ENCODE assay signal across 17 mouse cellular contexts in genomic region chr14:115869127-115869526, GRCm38 (mm10).
"Had no signal": no experiment of that assay in that cellular context is flagged by ENCODE, and none has a peak within 500 bp of the region (broad histone marks: within the 10 kb centered on the region; RNA-seq: fewer than 3 reads in every experiment).

No protein-coding gene starts in this region.

- ATAC-seq: intestine, postnatal 0 days; liver, embryonic 12.5 days had no signal

- H3K4me3 ChIP-seq: limb, embryonic 15.5 days; liver, embryonic 12.5 days; midbrain, embryonic 10.5 days; myocyte; neural tube, embryonic 15.5 days; stomach, embryonic 15.5 days had no signal

- H3K9ac ChIP-seq: limb, embryonic 15.5 days; liver, embryonic 12.5 days; lung, embryonic 14.5 days; neural tube, embryonic 15.5 days; stomach, embryonic 15.5 days had no signal

- DNase-seq: layer of hippocampus, adult 9-11 months; layer of hippocampus, postnatal 36 days; lung, embryonic 14.5 days; lung, postnatal 10 days; lung, postnatal 4 days; midbrain, embryonic 14.5 days; right cerebral cortex, postnatal 4 days; spleen, adult 18-20 months; thymus, adult 2 months; thymus, postnatal 25 days had no signal

- H3K36me3 ChIP-seq: limb, embryonic 15.5 days; liver, embryonic 12.5 days; midbrain, embryonic 10.5 days; neural tube, embryonic 15.5 days; stomach, embryonic 15.5 days had no signal

- H3K27me3 ChIP-seq: limb, embryonic 15.5 days; liver, embryonic 12.5 days; neural tube, embryonic 15.5 days; stomach, embryonic 15.5 days had no signal

- H3K4me2 ChIP-seq: limb, embryonic 15.5 days; liver, embryonic 12.5 days; lung, embryonic 14.5 days; neural tube, embryonic 15.5 days; stomach, embryonic 15.5 days had no signal

- H3K27ac ChIP-seq: limb, embryonic 15.5 days; liver, embryonic 12.5 days; midbrain, embryonic 10.5 days; neural tube, embryonic 15.5 days; stomach, embryonic 15.5 days had no signal

- H3K9me3 ChIP-seq: limb, embryonic 15.5 days; liver, embryonic 12.5 days; midbrain, embryonic 10.5 days; neural tube, embryonic 15.5 days; stomach, embryonic 15.5 days had no signal

- H3K4me1 ChIP-seq: limb, embryonic 15.5 days; liver, embryonic 12.5 days; midbrain, embryonic 10.5 days; neural tube, embryonic 15.5 days; stomach, embryonic 15.5 days had no signal
